Mouse (Mus musculus) CH12.LX (cell line): ENCODE results near the gene Olfr992.

Source experiments
- BHLHE40 ChIP-seq: IDR thresholded peaks from 2 replicates; pipeline ENCODE4 v1.6.1; 2011; ENCODE audit warnings: mild to moderate bottlenecking, low read depth, low read length, improper control_type of control experiment
- CTCF ChIP-seq, 2 experiments: IDR thresholded peaks in 1 of 2; conservative IDR thresholded peaks in 1 of 2; 2 replicates each; pipeline ENCODE4 v1.5.1; 2011 to 2012; ENCODE audit warnings: low read depth in 2 of 2, low read length in 2 of 2, improper control_type of control experiment in 1 of 2, inconsistent platforms in 1 of 2, mild to moderate bottlenecking in 1 of 2, moderate library complexity in 1 of 2
- EP300 ChIP-seq: IDR thresholded peaks from 2 replicates; pipeline ENCODE4 v1.6.1; 2011; ENCODE audit warnings: low read length, improper control_type of control experiment
- GABPA ChIP-seq: IDR thresholded peaks from 2 replicates; pipeline ENCODE4 v1.6.1; 2012; ENCODE audit warnings: low read depth, low read length, improper control_type of control experiment, inconsistent platforms; ENCODE audit not compliant: insufficient replicate concordance
- IRF4 ChIP-seq: IDR thresholded peaks from 2 replicates; pipeline ENCODE4 v1.6.1; 2014; ENCODE audit warnings: low read depth, mild to moderate bottlenecking, inconsistent platforms, low read length, improper control_type of control experiment
- MAX ChIP-seq: IDR thresholded peaks from 2 replicates; pipeline ENCODE4 v1.6.1; 2011; ENCODE audit warnings: low read length, improper control_type of control experiment
- MAZ ChIP-seq: IDR thresholded peaks from 2 replicates; pipeline ENCODE4 v1.6.1; 2012; ENCODE audit warnings: low read depth, mild to moderate bottlenecking, inconsistent platforms, low read length, improper control_type of control experiment, moderate library complexity
- MXI1 ChIP-seq: IDR thresholded peaks from 2 replicates; pipeline ENCODE4 v1.6.1; 2011; ENCODE audit warnings: mild to moderate bottlenecking, low read depth, low read length, improper control_type of control experiment
- MYC ChIP-seq: IDR thresholded peaks from 2 replicates; pipeline ENCODE4 v1.6.1; 2011; ENCODE audit warnings: low read depth, mild to moderate bottlenecking, improper control_type of control experiment, low read length
- POLR2A ChIP-seq: IDR thresholded peaks from 2 replicates; pipeline ENCODE4 v1.6.1; 2011; ENCODE audit warnings: low read depth, mild to moderate bottlenecking, improper control_type of control experiment, low read length
- POLR2AphosphoS2 ChIP-seq: IDR thresholded peaks from 2 replicates; pipeline ENCODE4 v1.6.1; 2011; ENCODE audit warnings: low read depth, low read length, improper control_type of control experiment
- TBP ChIP-seq: conservative IDR thresholded peaks from 2 replicates; pipeline ENCODE4 v1.6.1; 2011; ENCODE audit warnings: low read depth, low read length, improper control_type of control experiment
- ZMIZ1 ChIP-seq: IDR thresholded peaks from 2 replicates; pipeline ENCODE4 v1.6.1; 2012; ENCODE audit warnings: low read depth, mild to moderate bottlenecking, inconsistent platforms, low read length, improper control_type of control experiment

DNA sequence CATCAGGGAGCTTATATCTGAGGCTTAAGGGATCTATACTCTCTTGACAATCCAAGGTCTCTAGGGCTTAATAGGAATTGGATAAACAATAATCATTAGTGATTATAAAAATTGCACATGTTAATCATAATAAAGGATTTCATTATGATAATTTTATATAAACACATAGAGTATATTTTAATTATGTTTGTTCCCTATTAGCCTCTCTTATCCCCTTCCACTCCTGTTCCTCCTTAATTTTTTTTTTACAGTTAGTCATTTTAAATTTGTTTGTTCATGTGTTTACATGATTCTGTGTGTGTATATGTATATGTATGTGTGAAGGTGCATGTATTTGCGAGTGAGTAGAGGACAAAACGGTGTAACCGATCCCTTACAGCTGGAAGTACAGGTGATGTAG, 27.1 kb upstream of the Olfr992 start, which contains the start of gene Olfr994:
- TF ChIP-seq MYC (no peak), GABPA (no peak), MAZ (no peak), MXI1 (no peak), TBP (no peak), POLR2A (no peak), CTCF (conservative IDR thresholded peaks at IDR 0.05 in 1 of 2, IDR thresholded peaks at IDR 0.05 in 1 of 2; ENCODE audit: low read depth in 2 of 2, low read length in 2 of 2) (no peak), ZMIZ1 (no peak), POLR2AphosphoS2 (no peak), BHLHE40 (no peak), EP300 (no peak), IRF4 (no peak), MAX (no peak)
